Mouse (Mus musculus) layer of hippocampus, adult 11-12 months (tissue): Measurements from ENCODE around the gene Pin1rt1.

Experiments
- DNase-seq: peaks from one replicate; pipeline ENCODE4 v3.0.0; 2022; ENCODE audit warnings: low spot score

The Pin1rt1 gene

DNA sequence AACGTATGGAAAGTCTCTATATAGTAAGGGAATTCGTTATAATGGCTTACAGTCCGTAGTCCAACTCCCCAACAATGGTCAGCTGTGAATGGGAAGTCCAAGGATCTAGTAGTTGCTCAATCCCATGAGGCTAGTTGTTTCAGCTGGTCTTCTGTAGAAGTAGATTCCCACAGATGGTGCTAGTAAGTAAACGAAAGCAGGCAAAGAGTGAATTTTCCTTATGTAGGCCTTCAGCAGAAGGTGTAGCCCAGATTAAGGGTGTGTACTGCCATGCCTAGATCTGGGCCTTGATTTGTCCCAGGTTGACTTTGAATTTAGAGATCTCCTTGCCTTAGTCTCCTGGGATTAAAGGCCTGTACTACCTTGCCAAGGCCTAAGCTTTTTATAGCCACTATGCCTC lies at the start of gene Pin1rt1:
Gene Pin1rt1, minus strand, starts transcription at position 101 of the 400 bp plus-strand sequence.
- DNase-seq, result no peak

DNA sequence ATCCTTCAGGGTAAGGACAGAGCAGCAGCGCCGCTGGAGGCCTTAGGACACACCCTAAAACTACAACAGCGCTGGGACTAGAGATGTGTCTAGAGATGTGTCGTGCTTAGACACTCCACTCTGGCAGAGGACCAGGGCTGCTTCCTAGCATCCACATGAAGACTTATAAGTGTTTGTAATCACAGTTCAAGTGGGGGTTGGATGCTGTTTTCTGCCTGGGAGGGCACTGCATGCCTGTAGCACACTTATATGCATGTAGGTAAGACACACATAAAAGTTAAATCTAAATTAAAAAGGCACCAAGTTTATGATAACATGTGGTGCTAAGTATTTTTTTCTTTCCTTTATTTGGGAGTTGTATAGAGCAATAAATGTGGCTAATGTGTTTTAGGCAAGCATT lies 47.8 kb upstream of the Pin1rt1 start:
- DNase-seq, result no peak

DNA sequence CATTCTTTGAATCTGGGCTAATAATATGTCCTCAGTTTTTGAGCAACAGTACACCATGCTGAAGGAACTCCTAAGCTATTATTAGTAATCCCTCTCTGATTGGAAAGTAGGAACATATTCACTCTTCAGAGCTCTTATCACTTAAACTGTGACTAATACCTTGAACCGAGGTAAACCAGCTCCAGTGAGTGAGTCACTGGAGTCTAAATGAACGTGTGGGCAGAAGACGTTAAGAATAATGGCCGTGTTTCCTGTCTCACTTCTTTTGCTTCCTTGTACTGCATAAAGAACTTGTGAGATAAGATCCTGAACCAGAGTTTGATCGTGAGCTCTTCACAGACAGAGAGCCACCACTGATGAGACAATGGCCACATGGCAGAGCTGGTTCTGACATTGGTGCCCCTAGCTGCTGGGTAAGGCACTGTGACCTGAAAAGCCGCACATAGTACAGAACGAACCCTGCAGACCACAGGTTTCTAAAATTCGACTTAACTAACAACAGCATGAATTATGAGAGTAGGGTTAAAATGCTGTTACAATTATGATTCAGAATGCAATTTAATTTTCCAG lies 47.0 kb upstream of the Pin1rt1 start:
- DNase-seq, result no peak

DNA sequence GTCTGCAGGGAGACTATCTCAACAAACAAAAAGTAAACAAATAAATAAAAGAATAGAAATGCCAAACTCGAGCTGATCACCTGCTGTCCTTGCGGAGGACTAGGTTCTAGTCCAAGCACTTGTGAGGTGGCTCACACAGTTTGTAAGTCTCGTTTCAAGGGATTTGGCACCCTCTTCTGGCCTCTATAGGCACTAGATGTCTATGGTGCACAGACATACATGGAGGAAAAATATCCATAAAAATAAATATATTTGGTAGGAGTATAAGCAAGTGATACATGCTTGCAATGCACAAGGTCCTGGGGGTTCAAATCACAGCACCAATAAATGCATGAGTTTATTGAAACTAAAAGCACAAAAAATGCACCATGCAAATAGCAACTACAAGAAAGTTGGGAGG lies 34.4 kb upstream of the Pin1rt1 start:
- DNase-seq, result no peak

DNA sequence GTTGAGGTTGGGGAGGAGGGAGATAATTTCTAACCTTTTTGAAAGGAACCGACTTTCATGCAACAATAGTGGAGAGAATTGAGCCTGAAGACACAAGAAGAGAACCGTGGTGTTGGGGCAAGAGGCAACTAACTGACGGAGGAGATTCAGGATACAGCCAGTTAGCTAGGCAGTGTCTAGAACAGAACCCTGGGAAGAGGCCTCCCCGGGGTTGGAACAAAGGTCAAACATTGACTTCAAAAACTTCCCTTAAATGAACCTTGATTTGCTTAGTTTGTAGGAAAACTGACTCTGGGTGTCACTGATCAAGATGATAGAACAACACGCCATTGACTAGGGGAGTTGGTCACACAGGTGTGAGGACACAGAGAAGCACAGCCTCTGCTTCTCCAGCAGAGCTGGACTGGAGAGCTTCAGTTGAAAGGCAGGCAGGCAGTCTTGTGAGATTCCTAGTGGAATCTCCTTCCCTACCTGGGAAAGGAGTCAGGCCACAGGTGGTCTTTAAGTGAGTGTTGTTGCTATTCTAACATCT lies 32.5 kb upstream of the Pin1rt1 start:
- DNase-seq, result no peak

DNA sequence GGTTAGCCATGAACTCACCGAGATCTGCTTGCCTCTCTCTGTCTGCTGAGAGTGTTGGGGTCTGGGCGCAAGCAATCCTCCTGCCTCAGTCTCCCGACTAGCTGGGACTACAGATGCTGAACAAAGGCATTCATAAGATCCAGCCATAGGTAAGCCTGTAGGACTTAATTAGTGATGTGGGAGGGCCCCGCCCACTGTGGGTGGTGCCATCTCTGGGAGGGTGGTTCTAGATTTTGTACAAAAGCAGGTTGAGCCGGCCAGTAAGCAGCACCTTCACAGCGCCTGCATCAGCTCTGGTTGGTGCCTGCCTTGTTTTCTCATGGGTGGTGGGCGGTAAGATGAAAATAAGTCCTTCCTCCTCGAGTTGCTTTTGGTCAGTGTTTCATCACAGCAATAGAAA lies 30.1 kb upstream of the Pin1rt1 start:
- no peak for DNase-seq

DNA sequence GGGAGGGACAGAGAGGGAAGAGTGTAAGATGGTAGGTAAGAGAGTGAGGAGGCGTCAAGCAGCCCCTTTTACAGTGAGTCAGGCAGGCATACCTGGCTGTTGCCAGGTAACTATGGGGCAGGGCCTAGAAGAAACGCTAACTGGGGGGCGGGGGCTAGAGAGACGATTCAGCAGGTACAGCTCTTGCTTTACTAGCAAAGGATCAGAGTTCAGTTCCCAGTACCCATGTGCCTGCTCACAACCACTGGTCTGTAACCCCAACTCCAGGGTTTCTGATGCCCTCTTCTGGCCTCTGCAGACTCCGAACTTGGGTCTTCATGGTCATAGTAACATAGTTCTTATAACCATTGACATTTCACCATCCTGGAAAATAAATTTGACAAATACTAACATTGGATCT lies 27.8 kb upstream of the Pin1rt1 start:
- no peak for DNase-seq

DNA sequence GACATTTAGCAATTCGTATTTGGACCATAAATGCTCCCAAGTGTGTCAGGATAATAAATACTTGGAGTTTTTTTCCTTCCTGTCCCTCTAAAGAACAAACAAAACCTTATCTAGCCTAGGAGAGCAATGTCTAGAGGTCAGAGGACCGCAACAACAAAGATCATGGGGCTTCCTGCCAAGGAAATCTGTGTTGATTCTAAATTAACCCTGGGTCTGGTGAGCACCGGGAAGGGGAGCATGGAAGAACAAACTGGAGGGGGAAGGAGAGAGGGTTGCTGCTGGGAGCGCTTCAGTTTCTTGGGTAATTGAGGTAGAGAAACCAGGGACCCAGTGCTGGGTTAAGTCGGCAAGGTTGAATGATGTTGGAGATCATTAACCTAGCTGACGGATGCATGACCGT lies 27.0 kb upstream of the Pin1rt1 start:
- no peak for DNase-seq

DNA sequence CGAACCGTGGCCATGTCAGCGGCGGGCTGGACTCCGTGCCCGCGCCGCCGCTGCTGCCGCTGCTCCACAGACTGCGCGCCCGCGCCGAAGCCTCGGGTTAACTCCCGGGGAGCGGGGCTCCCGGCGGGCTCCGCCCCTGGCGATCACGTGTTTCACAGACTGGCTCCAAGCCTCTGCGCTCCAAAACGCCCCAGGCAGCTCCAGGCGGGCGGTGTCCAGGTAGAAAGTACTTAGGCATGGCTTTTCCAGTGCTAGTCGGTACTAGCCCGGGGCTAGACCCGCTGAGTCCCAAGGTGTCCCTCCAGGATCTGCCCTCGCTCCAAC lies 26.5 kb upstream of the Pin1rt1 start, which contains the start of gene Depdc7:
Gene Depdc7, minus strand, starts transcription at position 138 of the 324 bp plus-strand sequence.
- peak; percentile 87 for DNase-seq

DNA sequence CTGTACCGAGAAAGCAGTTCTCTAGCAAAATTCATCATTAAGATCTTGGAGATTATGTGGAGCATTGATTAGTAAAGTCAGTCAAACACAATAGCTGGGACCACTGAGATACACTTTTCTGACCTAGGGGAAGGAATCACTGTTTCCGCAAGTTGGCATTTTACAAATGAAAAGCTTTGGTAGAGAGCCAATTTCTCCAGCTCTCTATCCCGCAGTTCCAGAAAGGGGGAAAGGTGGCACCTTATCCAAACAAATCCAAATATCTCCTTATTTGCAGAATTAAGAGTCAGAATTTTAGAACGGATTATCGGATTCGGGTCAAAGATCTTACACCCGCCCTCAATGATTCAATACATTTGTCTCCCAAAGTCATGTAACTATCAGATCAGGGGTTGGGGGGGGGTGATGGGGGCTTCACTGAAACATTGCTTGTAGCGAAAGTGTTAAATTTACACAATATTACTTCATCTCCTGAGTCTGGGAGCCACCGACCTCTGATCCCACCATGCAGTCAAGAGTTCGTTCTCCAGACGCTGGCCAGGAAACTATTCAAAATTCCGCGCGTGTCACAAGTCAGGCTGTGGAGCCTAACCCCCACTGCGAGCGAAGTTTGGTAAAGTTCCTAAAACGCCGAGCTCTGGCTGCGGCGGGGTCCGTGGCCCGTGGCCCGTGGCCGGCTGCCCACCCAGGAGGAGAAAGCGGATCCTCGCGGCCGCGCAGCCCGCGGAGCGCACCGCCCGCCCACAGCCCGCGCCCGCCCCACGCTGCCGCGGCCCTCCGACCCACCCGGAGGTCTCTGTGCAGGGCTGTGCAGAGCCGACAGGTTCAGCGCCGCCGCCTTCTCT lies 25.9 kb upstream of the Pin1rt1 start:
- DNase-seq, result no peak

DNA sequence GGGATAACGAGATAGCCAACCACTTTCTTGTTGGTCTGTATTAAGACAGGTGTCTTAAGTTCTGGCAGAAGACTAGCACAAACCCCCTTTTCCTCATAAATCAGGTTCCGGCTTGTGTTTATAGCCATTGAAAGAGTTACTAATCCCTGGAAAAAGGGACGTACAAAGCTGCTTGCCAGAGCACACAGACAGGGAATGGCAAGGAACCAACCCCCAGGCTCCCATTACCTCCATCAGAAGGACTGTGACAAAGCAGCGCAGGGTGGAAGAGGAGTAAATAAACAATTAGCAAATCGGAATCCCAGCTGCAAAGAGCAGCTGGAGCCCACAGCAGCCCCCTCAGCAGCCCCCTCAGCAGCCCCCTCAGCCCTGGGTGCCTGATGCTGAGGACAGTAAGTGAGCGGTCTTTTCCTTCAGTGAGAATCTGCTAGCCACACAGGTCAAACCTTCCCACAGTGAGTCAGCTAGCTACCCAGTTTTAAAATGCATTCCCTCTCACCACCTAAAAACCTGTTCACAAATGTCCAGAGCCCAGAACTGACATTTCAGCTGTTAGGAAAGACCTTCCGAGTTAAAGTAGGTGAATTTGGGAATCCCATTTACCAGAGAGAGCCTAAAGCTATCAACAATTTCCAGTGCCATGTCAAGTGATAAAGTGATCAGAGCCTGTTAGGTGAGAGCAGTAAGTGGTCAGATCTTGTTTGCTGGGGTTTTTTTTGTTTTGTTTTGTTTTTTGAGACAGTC lies 25.0 kb upstream of the Pin1rt1 start:
- no peak for DNase-seq

DNA sequence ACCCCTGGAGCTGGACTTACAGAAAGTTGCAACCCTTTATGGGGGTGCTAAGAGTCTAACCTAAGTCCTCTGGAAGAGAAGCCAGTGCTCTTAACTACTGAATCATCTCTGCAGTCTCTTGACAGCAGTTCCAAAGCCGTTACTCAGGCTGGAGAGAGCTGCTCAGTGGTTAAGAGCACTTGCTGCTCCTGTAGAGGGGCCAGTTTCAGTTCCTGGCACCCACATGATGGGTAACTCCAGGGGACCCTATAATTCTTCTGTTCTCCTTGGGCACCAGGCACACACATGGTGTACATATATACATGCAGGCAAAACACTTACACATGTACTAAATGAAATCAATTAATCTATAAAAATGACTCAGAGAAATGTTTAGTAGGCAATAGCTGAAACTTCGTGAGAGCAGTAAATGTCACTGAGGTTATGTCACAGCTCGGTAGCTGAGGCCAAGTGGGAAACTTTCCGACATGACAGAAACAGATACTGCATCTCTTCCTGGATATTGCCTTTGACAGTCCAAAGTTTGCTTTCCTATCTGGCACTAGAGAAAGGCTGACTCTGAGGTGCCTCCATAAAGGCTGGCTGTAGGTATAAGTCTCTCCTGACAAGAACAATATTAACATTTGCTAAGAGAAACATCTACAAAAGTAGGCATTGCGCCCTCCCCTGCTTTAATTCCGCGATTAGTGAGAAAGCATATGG lies 24.2 kb upstream of the Pin1rt1 start:
- no peak for DNase-seq

DNA sequence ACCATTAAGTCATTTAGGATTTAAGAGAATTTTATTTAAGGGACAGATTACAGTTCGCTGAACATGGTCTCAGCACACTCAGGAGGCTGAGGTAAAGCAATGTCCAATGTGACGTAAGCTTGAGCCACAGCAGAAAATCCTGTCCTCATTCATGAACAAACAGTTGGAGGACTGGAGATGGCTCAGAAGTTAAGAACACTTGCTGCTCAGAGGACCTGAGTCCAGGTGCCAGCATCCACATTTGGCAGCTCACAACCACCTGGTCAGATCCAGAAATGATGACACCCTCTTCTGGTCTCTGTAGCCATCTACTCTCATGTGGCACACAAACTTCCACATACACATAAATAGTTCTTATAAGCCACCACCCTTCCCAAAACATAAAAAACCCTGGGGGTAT lies 23.5 kb upstream of the Pin1rt1 start:
- DNase-seq, result no peak

DNA sequence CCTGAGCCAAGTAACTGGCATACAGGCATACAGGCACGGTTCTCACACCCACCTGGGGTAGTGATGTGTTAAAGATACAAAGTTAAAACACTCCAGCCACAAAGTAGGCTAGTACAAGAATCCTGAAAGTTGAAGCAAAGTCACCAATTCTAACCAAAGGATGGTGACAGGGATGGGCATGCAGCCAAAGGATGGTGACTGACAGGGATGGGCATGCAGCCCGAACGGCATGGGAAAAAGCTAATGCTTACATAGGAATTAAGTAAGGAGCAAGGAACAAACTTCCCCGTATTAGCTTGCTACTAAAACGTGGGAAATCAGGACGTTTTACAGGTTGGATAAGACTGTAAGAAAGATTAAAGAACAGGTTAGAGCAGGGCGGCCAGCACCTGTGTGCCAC lies 20.1 kb upstream of the Pin1rt1 start:
- no peak for DNase-seq

DNA sequence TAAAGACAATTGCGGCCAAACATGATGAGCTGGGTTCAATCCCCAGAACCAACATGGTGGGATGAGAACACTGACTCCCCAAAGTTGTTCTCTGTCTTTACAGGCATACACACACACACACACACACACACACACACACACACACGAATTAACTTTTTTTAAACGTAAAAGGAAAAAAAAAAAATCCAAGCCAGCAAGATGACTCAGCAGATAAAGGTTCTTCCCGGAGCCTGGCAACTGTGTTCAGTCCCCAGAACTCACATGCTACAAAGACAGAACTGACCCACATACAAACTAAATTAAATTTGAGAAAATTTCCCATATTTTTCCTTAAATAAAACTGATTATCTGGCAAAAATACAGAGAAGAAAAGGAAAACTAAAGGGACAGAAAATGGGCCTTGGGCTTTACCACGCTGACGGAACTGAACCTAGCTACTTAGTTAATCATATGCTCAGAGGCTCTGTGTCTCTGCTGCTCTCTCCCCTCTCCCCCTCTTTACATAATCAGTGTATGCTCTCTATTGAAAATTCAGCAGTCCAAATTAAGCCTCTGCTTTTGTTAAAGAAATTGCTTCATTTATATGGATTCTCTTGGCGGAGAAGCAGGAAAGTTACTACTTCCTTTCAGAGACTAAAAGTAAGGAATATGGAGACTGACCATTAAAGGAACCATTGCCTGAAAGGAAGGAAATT lies 16.5 kb upstream of the Pin1rt1 start:
- DNase-seq, result no peak

DNA sequence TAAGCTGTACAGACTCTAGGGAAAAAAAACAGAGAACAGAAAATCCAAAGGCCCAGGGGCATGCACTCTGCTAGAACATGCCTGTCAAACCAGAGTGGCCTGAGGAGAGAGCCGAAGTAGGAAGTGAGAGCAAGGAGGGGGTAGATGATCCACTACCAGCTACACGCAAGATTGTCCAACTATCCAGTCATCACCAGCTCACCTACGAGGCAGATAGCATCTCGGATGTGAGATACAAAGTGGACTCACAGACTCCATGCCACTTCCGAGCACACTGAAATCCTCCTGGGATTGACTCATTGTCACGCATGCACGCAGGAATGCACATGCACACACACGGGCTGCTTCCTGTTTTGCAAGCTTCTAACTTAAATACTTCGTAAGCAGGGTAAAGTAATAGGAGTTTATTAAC lies 15.9 kb upstream of the Pin1rt1 start:
- DNase-seq, result no peak

DNA sequence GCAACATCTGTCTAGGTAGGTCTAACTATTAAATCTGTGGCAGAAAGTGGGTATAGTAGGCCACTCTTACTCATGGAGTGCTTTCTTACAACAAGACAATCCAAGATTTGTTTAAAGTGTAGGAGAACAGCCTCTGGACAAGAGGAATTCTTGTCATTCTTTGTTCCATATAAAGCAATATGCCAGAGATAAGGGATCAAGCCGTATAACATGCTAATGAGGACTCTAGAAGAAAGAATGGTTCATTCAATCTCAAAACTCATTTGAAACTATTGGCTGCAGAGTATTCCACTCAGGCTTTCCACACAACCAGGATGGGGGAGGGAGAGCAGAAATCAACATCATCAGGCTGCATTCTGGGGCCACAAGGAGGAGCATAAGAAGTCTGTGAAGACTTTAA lies 11.2 kb upstream of the Pin1rt1 start:
- no peak for DNase-seq

DNA sequence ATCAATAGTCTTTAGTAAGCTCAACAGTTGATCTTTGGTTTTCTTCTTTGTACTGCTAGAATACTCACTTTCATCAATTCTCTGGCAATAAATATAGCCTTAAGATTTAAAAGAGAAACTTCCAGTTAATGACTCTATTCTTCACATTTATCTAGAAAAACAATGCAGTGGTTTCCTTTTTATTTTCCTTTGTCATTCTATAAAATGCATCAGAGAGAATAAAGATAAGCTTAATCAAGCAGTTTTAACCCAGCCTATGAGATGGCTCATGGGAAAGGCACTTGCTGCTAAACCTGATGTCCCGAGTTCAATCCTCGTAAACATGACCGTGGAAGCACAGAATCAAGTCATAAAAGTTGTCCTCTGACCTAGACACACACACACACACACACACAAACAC lies 5.8 kb upstream of the Pin1rt1 start:
- no peak for DNase-seq

DNA sequence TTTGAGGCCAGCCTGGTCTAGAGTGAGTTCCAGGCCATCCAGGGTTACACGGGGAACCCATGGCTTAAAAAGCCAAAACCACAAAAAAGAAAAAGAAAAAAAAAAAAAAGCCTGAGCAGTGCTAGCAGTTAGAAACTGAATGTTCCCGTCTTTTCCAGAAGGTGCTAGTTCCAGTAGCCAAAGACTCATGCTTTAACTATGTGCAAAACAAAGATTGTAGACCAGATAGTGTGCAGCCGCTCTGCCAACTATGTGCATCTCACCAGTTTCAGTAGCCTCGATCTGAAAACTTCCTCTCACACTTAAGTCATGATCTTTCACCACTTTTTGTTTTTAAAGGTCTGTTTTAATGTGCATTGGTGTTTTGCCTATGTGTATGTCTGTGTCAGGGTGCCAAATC lies 1.6 kb upstream of the Pin1rt1 start:
- DNase-seq, result no peak

DNA sequence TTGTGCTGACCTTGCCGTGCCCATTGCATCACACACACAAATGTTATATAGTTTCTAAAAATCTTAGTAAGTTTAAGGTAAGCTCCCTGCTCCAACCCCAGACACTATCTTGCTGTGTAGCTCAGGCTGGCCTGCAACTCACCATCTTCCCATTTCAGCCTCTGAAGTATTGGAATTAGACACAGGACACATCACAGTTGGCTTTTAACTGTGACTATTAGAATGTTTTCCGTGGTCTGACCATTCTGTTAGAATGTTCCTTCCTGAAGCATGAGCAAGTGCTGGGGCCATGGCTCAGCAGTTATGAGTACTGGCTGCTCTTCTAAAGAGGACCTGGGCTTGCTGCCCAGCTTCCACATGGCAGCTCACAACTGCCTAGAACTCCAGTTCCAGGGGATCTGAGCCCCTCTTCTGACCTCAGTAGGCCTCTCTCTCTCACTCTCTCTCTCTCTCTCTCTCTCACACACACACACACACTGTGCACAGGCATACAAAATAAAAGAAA lies 1.1 kb upstream of the Pin1rt1 start:
- DNase-seq, result no peak

DNA sequence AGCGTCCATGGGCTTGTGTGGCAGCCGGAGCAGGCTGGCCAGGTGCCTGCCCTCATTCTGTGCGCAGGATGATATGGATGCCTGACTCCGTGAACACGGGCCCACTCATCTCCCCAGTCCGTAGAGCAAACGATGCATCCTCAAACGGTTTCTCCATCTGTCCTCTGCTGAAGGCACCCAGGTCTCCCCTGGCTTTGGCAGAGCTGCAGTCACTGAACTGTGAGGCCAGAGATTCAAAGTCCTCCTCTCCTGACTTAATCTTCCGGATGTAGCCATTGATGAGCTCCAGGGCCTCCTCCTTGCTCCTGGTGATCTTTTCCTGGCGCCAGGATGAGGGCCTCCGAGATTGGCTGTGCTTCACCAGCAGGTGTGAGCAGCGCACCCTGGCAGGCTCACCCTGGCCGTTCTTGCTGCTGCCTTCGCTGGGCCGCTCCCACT lies 1.9 kb downstream of the Pin1rt1 start:
- DNase-seq, result no peak

DNA sequence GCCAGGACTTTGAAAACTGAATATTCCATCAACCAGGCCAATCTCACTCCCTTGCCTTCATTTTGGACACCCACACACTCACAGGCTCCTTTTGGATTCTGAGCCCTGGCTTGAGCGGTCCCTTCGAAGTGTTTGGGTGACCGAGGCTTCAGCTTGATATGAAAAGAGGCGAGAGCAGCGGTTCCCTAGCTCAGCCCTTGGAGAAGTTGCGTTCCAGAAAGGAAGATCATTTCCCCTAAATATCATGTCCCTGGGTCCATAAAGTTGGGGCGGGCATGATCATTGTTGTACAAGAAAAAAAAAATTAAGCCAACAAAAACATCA lies 3.7 kb downstream of the Pin1rt1 start:
- DNase-seq, result no peak
